Mouse (Mus musculus): Measurements from ENCODE around the gene Prrt1. TPM values are rescaled to one million over a fixed set of nuclear protein-coding genes. Genes with fewer than 3 reads are reported as not detected.

Gene Prrt1
- total RNA-seq, 2 experiments from 2014 or later, result 0.52 to 0.91 TPM

GRCm38 (mm10) chr17:34628644-34628967 lies 727 bp upstream of the Prrt1 start:
- DNase-seq, result no peak

- DNase-seq, result no peak
Observed at GRCm38 (mm10) chr17:34629796-34630603, 667 bp downstream of the Prrt1 start.

GRCm38 (mm10) chr17:34630761-34631301 lies 1.5 kb downstream of the Prrt1 start:
- DNase-seq, result no peak

- DNase-seq, result no peak
Observed at GRCm38 (mm10) chr17:34631647-34632046, 2.3 kb downstream of the Prrt1 start.

- peak; percentile 74 for DNase-seq
Observed at GRCm38 (mm10) chr17:34632261-34632691, 2.9 kb downstream of the Prrt1 start.

GRCm38 (mm10) chr17:34635671-34636070 lies 6.3 kb downstream of the Prrt1 start:
- DNase-seq, result no peak

- no peak for DNase-seq
Observed at GRCm38 (mm10) chr17:34637459-34637858, 8.1 kb downstream of the Prrt1 start.

GRCm38 (mm10) chr17:34639461-34640255 lies 10.3 kb downstream of the Prrt1 start:
- no peak for DNase-seq

- peak; percentile 62 for DNase-seq
Observed at GRCm38 (mm10) chr17:34640778-34641601, 11.7 kb downstream of the Prrt1 start.

GRCm38 (mm10) chr17:34641945-34642344 lies 12.6 kb downstream of the Prrt1 start:
- DNase-seq, result no peak

- no peak for DNase-seq
Observed at GRCm38 (mm10) chr17:34643379-34643778, 14.0 kb downstream of the Prrt1 start.

GRCm38 (mm10) chr17:34643944-34644343 lies 14.6 kb downstream of the Prrt1 start:
- DNase-seq, result no peak

GRCm38 (mm10) chr17:34644608-34645007 lies 15.3 kb downstream of the Prrt1 start, which contains the start of gene Fkbpl:
TSS of gene Fkbpl (plus strand) at chr17:34644764.
- peak; percentile 97 for DNase-seq

- no peak for DNase-seq
Observed at GRCm38 (mm10) chr17:34645256-34645829, 16.0 kb downstream of the Prrt1 start.

- no peak for DNase-seq
Observed at GRCm38 (mm10) chr17:34645831-34646511, 16.6 kb downstream of the Prrt1 start.

GRCm38 (mm10) chr17:34646906-34647787 lies 17.8 kb downstream of the Prrt1 start, which contains the start of gene Atf6b:
TSS of gene Atf6b (plus strand) at chr17:34647146.
- DNase-seq, result peak; percentile 95

- DNase-seq, result no peak
Observed at GRCm38 (mm10) chr17:34648141-34648890, 19.0 kb downstream of the Prrt1 start.

- no peak for DNase-seq
Observed at GRCm38 (mm10) chr17:34649106-34649864, 20.0 kb downstream of the Prrt1 start.

- DNase-seq, result no peak
Observed at GRCm38 (mm10) chr17:34650781-34651180, 21.4 kb downstream of the Prrt1 start.
